Mouse (Mus musculus) embryonic facial prominence, embryonic 10.5 days (tissue): ENCODE results near the gene Gm11983. TPM values are rescaled to one million over a fixed set of nuclear protein-coding genes. Genes with fewer than 3 reads are reported as not detected.
"Not testable (repeated sequence)": the region's sequence is repeated elsewhere in the genome, so short reads cannot be mapped to it uniquely, and the experiment has no call there.

Source experiments
- DNase-seq: peaks from one replicate; pipeline ENCODE4 v3.0.0-alpha.2; 2017; ENCODE audit warnings: low spot score
- H3K27ac ChIP-seq: fragments of 300-500 bp; sonication (generic); replicated peaks from 2 replicates; pipeline ENCODE4 v1.5.1; 2016; ENCODE audit warnings: mild to moderate bottlenecking
- H3K27me3 ChIP-seq: fragments of 300-500 bp; sonication (generic); replicated peaks from 2 replicates; pipeline ENCODE4 v1.6.1; 2016; ENCODE audit warnings: low read depth, mild to moderate bottlenecking; ENCODE audit not compliant: poor library complexity, severe bottlenecking
- H3K36me3 ChIP-seq: fragments of 300-500 bp; sonication (generic); replicated peaks from 2 replicates; pipeline ENCODE4 v1.6.1; 2016; ENCODE audit warnings: mild to moderate bottlenecking, moderate library complexity
- H3K4me1 ChIP-seq: fragments of 300-500 bp; sonication (generic); 2 replicates; pipeline ENCODE4 v1.6.1; 2016
- H3K4me3 ChIP-seq: fragments of 300-500 bp; sonication (generic); 2 replicates; pipeline ENCODE4 v1.5.1; 2016; ENCODE audit warnings: mild to moderate bottlenecking, moderate library complexity
- H3K9me3 ChIP-seq: fragments of 300-500 bp; sonication (generic); 2 replicates; pipeline ENCODE4 v1.6.1; 2016; ENCODE audit warnings: mild to moderate bottlenecking
- WGBS: fragments of 180-500 bp; shearing (Covaris S2); methylation state at CpG from one replicate; pipeline ENCODE4 v1.1.7; 2016; 5-methylcytosine and 5-hydroxymethylcytosine counted together
- polyA plus RNA-seq: library from polyadenylated mRNA; unstranded; fragments of >200 nt; fragmentation: Nextera tagmentation; extraction: Ambion mirVana; gene quantifications from 2 replicates; pipeline ENCODE4 v1.2.1, GENCODE M21; 2016

The Gm11983 gene
- not detected in 2 replicates for polyA plus RNA-seq

- no peak within 1 kb of the TSS for H3K4me3 ChIP-seq
- 95% methylated on average over 1 of the region's 1 CpGs for WGBS
- H3K9me3 ChIP-seq, result no peaks in the 10 kb centered on the region
- H3K36me3 ChIP-seq, result no peaks in the 10 kb centered on the region
- no peak for DNase-seq
- no peaks in the 10 kb centered on the region for H3K27me3 ChIP-seq
- H3K27ac ChIP-seq, result no peak within 1 kb of the TSS
- H3K4me1 ChIP-seq, result no peaks in the 10 kb centered on the region
Observed at GRCm38 (mm10) chr11:6837554-6837953, at the start of gene Gm11983. TSS of gene Gm11983 (minus strand) at chr11:6837654.

GRCm38 (mm10) chr11:6883045-6883444 lies 45.6 kb upstream of the Gm11983 start:
- 94% methylated on average over 4 of the region's 4 CpGs for WGBS
- H3K4me1 ChIP-seq, H3K4me3 ChIP-seq, H3K36me3 ChIP-seq, DNase-seq, H3K27ac ChIP-seq, H3K27me3 ChIP-seq, H3K9me3 ChIP-seq: not testable (repeated sequence)

- Histone ChIP-seq H3K36me3 (no peaks in the 10 kb centered on the region), H3K27ac (no peak overlapping the region), H3K27me3 (no peaks in the 10 kb centered on the region), H3K4me1 (peaks cover 4% of the 10 kb centered on the region; the same call in 1 of the 2 replicates), H3K4me3 (no peak overlapping the region), H3K9me3 (no peaks in the 10 kb centered on the region)
- peak; percentile 53 for DNase-seq
- 53% methylated on average over 5 of the region's 5 CpGs for WGBS
Observed at GRCm38 (mm10) chr11:6881614-6882013, 44.2 kb upstream of the Gm11983 start.

- no peaks in the 10 kb centered on the region for H3K36me3 ChIP-seq
- WGBS, result 71% methylated on average over 6 of the region's 6 CpGs
Observed at GRCm38 (mm10) chr11:6877740-6878139, 40.3 kb upstream of the Gm11983 start.

GRCm38 (mm10) chr11:6870947-6871346 lies 33.5 kb upstream of the Gm11983 start:
- Histone ChIP-seq H3K36me3 (no peaks in the 10 kb centered on the region), H3K4me3 (no peak overlapping the region), H3K27me3 (no peaks in the 10 kb centered on the region), H3K27ac (no peak overlapping the region), H3K9me3 (no peaks in the 10 kb centered on the region), H3K4me1 (0 out of 2 replicates have a peak, but pooled peaks cover 4% of the 10 kb centered on the region)
- WGBS, result 87% methylated on average over 1 of the region's 1 CpGs
- DNase-seq, result no peak

More at GRCm38 (mm10) chr11:6877740-6878139, 40.3 kb upstream of the Gm11983 start:
- Histone ChIP-seq H3K9me3 (no peaks in the 10 kb centered on the region), H3K4me3 (no peak overlapping the region), H3K27me3 (no peaks in the 10 kb centered on the region), H3K27ac (no peak overlapping the region), H3K4me1 (peaks cover 4% of the 10 kb centered on the region; the same call in 1 of the 2 replicates)
- no peak for DNase-seq

- 89% methylated on average over 3 of the region's 3 CpGs for WGBS
- Histone ChIP-seq H3K27ac (no peak overlapping the region), H3K9me3 (no peaks in the 10 kb centered on the region), H3K4me3 (no peak overlapping the region), H3K36me3 (no peaks in the 10 kb centered on the region), H3K27me3 (no peaks in the 10 kb centered on the region), H3K4me1 (peaks cover 10% of the 10 kb centered on the region)
- no peak for DNase-seq
Observed at GRCm38 (mm10) chr11:6865536-6865935, 28.1 kb upstream of the Gm11983 start.

- H3K36me3 ChIP-seq, result no peaks in the 10 kb centered on the region
- H3K27me3 ChIP-seq, result no peaks in the 10 kb centered on the region
- H3K4me1 ChIP-seq, result peaks cover 22% of the 10 kb centered on the region
- no peaks in the 10 kb centered on the region for H3K9me3 ChIP-seq
- no peak overlapping the region for H3K4me3 ChIP-seq
- DNase-seq, result no peak
- H3K27ac ChIP-seq, result no peak overlapping the region
- WGBS, result 87% methylated on average over 3 of the region's 3 CpGs
Observed at GRCm38 (mm10) chr11:6862185-6862584, 24.7 kb upstream of the Gm11983 start.

GRCm38 (mm10) chr11:6859898-6860858 lies 22.7 kb upstream of the Gm11983 start:
- H3K27ac ChIP-seq, result peak overlapping the region; percentile 14; the same call in 1 of the 2 replicates
- WGBS, result 48% methylated on average over 11 of the region's 11 CpGs
- H3K4me1 ChIP-seq, result peaks cover 22% of the 10 kb centered on the region
- H3K27me3 ChIP-seq, result no peaks in the 10 kb centered on the region
- H3K9me3 ChIP-seq, result no peaks in the 10 kb centered on the region
- no peak overlapping the region for H3K4me3 ChIP-seq
- DNase-seq, result peak; percentile 16
- H3K36me3 ChIP-seq, result no peaks in the 10 kb centered on the region

GRCm38 (mm10) chr11:6859096-6859495 lies 21.6 kb upstream of the Gm11983 start:
- Histone ChIP-seq H3K4me3 (no peak overlapping the region), H3K9me3 (no peaks in the 10 kb centered on the region), H3K27ac (no peak overlapping the region), H3K4me1 (peaks cover 22% of the 10 kb centered on the region), H3K36me3 (no peaks in the 10 kb centered on the region), H3K27me3 (no peaks in the 10 kb centered on the region)
- no peak for DNase-seq
- 92% methylated on average over 8 of the region's 8 CpGs for WGBS

- WGBS, result 89% methylated on average over 3 of the region's 3 CpGs
Observed at GRCm38 (mm10) chr11:6855942-6856341, 18.5 kb upstream of the Gm11983 start.

GRCm38 (mm10) chr11:6853366-6853765 lies 15.9 kb upstream of the Gm11983 start:
- not testable (repeated sequence) for H3K36me3 ChIP-seq, H3K27ac ChIP-seq, H3K27me3 ChIP-seq, H3K4me1 ChIP-seq, H3K9me3 ChIP-seq, DNase-seq, H3K4me3 ChIP-seq
- WGBS, result 79% methylated on average over 4 of the region's 4 CpGs

More at GRCm38 (mm10) chr11:6855942-6856341, 18.5 kb upstream of the Gm11983 start:
- peaks cover 16% of the 10 kb centered on the region for H3K4me1 ChIP-seq
- no peaks in the 10 kb centered on the region for H3K9me3 ChIP-seq
- H3K27ac ChIP-seq, result no peak overlapping the region
- H3K27me3 ChIP-seq, result no peaks in the 10 kb centered on the region
- no peaks in the 10 kb centered on the region for H3K36me3 ChIP-seq
- DNase-seq, result no peak
- H3K4me3 ChIP-seq, result no peak overlapping the region

- Histone ChIP-seq H3K36me3 (no peaks in the 10 kb centered on the region), H3K27ac (no peak overlapping the region), H3K27me3 (no peaks in the 10 kb centered on the region), H3K9me3 (no peaks in the 10 kb centered on the region), H3K4me1 (no peaks in the 10 kb centered on the region), H3K4me3 (no peak overlapping the region)
- DNase-seq, result no peak
- 85% methylated on average over 2 of the region's 2 CpGs for WGBS
Observed at GRCm38 (mm10) chr11:6843831-6844230, 6.4 kb upstream of the Gm11983 start.

GRCm38 (mm10) chr11:6842160-6842559 lies 4.7 kb upstream of the Gm11983 start:
- WGBS, result 90% methylated on average over 5 of the region's 5 CpGs
- Histone ChIP-seq H3K27me3 (no peaks in the 10 kb centered on the region), H3K36me3 (no peaks in the 10 kb centered on the region), H3K9me3 (no peaks in the 10 kb centered on the region), H3K4me3 (no peak overlapping the region), H3K27ac (no peak overlapping the region), H3K4me1 (no peaks in the 10 kb centered on the region)
- DNase-seq, result no peak
